Mouse (Mus musculus): ENCODE measurements around the gene 4933405L10Rik. TPM values are rescaled to one million over a fixed set of nuclear protein-coding genes. Genes with fewer than 3 reads are reported as not detected.

The 4933405L10Rik gene
- polyA plus RNA-seq, 1 experiment from 2014 or later = not detected

DNA sequence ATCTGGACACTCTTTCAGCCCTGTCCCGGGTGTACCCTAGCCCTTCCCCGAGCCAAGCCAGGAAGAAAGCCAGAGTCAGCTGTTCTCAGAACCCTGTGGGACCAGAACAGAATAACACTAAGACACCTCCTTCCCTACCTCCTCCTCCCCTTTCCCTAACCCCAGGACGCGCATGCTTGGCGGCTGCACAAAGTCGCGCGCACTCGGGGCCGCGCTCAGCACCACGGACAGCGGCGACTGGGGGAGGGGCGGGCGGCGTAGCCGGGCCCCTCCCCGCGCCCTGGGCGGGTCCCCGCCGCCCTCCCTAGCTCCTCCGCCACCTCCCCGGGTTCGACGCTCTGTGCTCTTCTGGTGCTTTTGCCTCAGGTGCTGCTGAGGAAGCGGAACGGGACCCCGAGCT is 13.8 kb upstream of the 4933405L10Rik start:
- Histone ChIP-seq H3K27me3 (ENCODE audit: insufficient read depth, poor library complexity, severe bottlenecking) (peaks cover 41% of the 10 kb centered on the region), H3K36me3 (peaks cover 27% of the 10 kb centered on the region), H3K4me1 (peaks cover 20% of the 10 kb centered on the region), H3K9me3 (0 out of 2 replicates have a peak, but pooled peaks cover 3% of the 10 kb centered on the region), H3K27ac (0 out of 2 replicates have a peak overlapping the region, but pooled peaks have one; percentile 23), H3K4me3 (peak overlapping the region; percentile 58)
- DNase-seq (ENCODE audit: low spot score) = no peak
- WGBS = 4% methylated on average over 30 of the region's 30 CpGs

DNA sequence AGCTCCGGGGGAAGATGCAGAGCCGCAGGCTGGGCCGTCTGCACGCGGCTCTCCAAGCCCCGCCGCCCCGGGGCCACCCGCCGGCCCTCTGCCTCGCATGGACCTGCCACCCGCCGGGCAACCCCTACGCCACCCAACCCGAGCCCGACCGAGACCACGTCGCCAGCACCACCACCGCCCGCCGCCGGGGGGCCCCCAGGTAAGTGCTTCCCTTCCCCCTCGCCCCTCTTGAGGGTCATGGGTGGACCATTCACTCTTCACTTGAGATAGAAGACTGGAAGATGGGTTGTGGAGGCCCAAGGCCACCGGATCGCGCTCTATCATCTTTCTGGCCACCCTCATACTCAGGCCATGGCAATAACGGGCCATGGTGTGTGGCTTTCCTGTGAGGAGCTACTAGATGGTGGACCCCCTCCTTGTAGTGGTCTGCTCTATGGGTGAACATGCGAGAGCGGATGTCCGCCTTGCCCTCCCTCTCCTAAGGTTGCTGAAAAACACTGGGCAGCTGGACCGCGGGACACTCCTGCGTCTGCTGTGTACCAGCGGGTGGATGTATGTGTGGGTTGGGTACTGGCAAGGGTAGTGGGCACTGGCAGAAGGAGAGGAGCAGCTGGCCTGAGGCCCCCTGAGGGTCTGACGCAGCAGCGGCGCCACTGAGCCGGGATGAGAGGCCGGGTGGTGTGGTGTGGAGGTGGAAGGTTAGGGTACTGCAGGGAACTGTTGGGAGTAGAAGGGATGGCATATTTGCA is 13.2 kb upstream of the 4933405L10Rik start:
- DNase-seq (ENCODE audit: low spot score) = peak; percentile 72

DNA sequence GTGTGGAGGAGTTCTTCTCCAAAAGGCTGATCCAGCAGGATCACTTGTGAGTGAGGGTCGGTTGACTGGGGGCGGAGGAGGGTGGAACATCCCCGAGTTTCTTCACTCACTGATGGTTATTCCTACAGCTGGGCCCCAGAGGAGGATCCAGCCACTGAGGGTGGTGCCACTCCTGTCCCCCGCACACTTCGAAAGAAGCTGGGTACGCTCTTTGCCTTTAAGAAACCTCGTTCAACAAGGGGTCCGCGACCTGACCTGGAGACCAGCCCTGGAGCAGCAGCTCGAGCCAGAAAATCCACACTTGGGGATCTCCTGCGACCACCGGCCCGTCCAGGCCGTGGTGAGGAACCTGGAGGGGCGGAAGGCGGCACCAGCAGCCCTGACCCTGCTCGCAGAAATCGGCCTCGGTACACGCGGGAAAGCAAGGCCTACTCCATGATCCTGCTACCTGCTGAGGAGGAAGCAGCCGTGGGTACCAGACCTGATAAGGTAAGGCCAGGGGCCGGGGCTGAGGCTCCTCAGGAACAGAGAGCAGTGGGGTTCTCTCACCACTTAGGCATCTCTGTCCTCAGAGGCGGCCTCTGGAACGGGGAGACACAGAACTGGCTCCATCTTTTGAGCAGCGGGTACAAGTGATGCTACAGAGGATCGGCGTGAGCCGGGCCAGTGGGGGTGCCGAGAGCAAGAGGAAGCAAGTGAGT is 12.2 kb upstream of the 4933405L10Rik start:
- Histone ChIP-seq H3K4me3 (no peak overlapping the region), H3K4me1 (peaks cover 24% of the 10 kb centered on the region), H3K27ac (no peak overlapping the region), H3K36me3 (peaks cover 34% of the 10 kb centered on the region), H3K27me3 (ENCODE audit: insufficient read depth, poor library complexity, severe bottlenecking) (peaks cover 26% of the 10 kb centered on the region), H3K9me3 (0 out of 2 replicates have a peak, but pooled peaks cover 3% of the 10 kb centered on the region)
- DNase-seq (ENCODE audit: low spot score) = no peak
- WGBS = 75% methylated on average over 30 of the region's 30 CpGs

More for the DNA sequence above, 13.2 kb upstream of the 4933405L10Rik start:
- peaks cover 30% of the 10 kb centered on the region for H3K36me3 ChIP-seq
- H3K27ac ChIP-seq = 0 out of 2 replicates have a peak overlapping the region, but pooled peaks have one; percentile 23
- peaks cover 14% of the 10 kb centered on the region for H3K4me1 ChIP-seq
- peak overlapping the region; percentile 58 for H3K4me3 ChIP-seq
- 0 out of 2 replicates have a peak, but pooled peaks cover 3% of the 10 kb centered on the region for H3K9me3 ChIP-seq
- H3K27me3 ChIP-seq (ENCODE audit: insufficient read depth, poor library complexity, severe bottlenecking) = peaks cover 35% of the 10 kb centered on the region
- 7% methylated on average over 40 of the region's 40 CpGs for WGBS

DNA sequence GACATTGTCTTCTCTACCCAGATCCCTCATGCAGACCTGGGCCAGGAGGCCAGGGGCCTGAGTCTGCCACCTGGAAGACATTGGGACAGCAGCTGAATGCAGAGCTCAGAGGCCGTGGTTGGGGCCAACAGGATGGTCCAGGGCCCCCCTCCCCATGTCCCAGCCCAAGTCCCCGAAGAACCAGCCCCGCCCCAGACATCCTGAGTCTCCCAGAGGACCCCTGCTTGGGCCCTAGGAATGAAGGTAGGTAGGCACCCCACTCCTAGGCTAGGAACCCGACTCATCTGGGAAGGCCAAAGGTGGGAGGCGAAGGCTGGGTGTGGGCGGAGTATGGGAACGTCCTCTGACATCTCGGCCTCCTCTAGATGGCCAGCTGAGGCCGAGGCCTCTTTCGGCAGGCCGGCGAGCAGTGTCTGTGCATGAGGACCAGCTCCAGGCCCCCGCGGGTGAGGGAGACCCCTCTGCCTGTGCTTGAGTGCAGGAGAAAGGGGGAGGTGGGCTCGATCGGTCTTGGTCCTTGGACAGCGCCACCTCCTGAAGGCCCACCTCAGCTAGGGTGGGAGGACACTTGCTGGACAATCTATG is 10.2 kb upstream of the 4933405L10Rik start:
- H3K4me1 ChIP-seq = peaks cover 35% of the 10 kb centered on the region
- peaks cover 25% of the 10 kb centered on the region for H3K27me3 ChIP-seq (ENCODE audit: insufficient read depth, poor library complexity, severe bottlenecking)
- 86% methylated on average over 17 of the region's 17 CpGs for WGBS

DNA sequence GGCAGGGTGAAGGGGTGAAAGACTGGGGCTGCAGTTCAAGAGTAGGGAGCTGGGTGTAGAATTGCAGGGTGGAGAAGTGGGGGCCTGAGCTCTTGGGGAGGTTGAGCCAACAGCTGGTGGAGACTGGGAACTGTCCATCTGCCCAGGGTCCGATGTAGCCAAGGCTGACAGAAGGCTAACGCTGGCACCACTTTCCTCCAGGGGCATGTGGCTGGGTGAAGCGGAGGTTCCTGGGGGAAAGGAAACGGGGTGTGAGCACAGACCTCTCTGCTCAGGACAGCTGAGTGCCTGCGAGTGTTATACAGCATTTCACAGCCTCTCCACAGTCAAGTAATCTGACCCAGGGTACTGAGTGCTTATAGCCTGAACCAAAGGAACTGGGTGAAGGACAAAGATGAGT is 8.7 kb upstream of the 4933405L10Rik start:
- Histone ChIP-seq H3K9me3 (no peaks in the 10 kb centered on the region), H3K27ac (no peak overlapping the region), H3K36me3 (peaks cover 42% of the 10 kb centered on the region), H3K4me1 (peaks cover 38% of the 10 kb centered on the region), H3K4me3 (no peak overlapping the region), H3K27me3 (ENCODE audit: insufficient read depth, poor library complexity, severe bottlenecking) (peaks cover 19% of the 10 kb centered on the region)
- 86% methylated on average over 5 of the region's 5 CpGs for WGBS
- no peak for DNase-seq (ENCODE audit: low spot score)

More for the DNA sequence above, 10.2 kb upstream of the 4933405L10Rik start:
- Histone ChIP-seq H3K4me3 (no peak overlapping the region), H3K27ac (no peak overlapping the region), H3K9me3 (0 out of 2 replicates have a peak, but pooled peaks cover 3% of the 10 kb centered on the region), H3K36me3 (peaks cover 34% of the 10 kb centered on the region)
- DNase-seq (ENCODE audit: low spot score) = no peak

DNA sequence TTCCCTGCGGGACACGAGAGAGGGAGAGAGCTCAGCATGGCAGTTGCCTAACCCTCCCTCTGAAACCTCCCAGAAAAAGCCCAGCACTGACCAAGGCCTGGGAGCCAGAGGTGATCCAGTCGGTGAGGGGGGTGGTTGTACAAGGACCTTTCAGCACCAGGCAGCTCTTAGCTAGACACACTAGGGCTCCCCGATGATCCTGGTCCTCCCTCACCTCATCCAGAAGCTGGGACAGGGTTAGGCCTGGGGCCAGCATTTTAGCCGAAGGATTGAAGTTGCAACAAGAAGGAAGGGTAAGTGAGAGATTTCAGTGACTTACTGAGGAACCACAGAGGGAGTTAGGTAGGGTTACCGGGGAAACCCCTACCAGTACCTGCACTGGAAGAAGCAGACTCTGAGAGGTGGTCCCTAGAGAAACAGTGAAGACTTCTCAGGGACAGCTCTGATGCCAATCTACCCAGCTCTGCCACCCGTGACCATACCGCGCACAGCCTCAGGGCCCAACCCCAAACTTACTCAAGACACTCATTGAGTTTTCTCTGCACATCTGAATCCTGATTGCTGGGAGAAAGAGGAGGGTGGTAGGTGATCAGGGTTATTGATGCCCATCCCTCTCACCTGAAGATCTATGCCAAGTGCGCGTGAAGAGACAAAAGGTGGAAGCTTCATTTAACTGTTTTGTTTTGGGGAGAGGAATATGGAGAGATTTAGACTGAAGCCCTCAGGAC is 7.8 kb upstream of the 4933405L10Rik start:
- peaks cover 51% of the 10 kb centered on the region for H3K36me3 ChIP-seq
- WGBS = 85% methylated on average over 11 of the region's 11 CpGs

DNA sequence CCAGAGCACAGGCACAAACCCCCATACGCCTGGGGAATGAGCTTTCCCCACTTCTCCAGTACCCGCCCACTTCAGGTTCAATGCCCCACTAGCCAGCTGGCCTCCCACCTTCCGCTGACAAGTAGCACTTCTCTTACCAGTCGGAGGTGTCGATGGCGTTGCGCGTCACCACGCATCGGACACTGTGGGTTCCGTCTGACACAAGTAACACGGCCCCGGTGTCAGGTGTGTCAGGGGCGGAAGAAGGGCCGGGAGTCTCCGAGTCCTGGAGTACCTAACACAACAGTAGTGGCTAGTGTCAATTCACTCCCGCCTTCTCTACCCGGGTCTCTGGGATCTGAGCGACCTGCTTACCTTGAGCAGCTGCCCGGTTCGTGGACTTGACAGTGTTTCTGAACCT is 6.9 kb upstream of the 4933405L10Rik start:
- Histone ChIP-seq H3K4me1 (peaks cover 26% of the 10 kb centered on the region), H3K27me3 (ENCODE audit: insufficient read depth, poor library complexity, severe bottlenecking) (peaks cover 2% of the 10 kb centered on the region; the same call in 1 of the 2 replicates), H3K36me3 (peaks cover 48% of the 10 kb centered on the region), H3K9me3 (no peaks in the 10 kb centered on the region), H3K4me3 (peak overlapping the region; percentile 81), H3K27ac (peak overlapping the region; percentile 85)
- WGBS = 0% methylated on average over 21 of the region's 21 CpGs
- DNase-seq (ENCODE audit: low spot score) = no peak

More for the DNA sequence above, 7.8 kb upstream of the 4933405L10Rik start:
- H3K9me3 ChIP-seq = no peaks in the 10 kb centered on the region
- H3K4me3 ChIP-seq = peak overlapping the region; percentile 81
- DNase-seq (ENCODE audit: low spot score) = no peak
- H3K27ac ChIP-seq = no peak overlapping the region
- peaks cover 11% of the 10 kb centered on the region for H3K27me3 ChIP-seq (ENCODE audit: insufficient read depth, poor library complexity, severe bottlenecking)
- H3K4me1 ChIP-seq = peaks cover 29% of the 10 kb centered on the region

DNA sequence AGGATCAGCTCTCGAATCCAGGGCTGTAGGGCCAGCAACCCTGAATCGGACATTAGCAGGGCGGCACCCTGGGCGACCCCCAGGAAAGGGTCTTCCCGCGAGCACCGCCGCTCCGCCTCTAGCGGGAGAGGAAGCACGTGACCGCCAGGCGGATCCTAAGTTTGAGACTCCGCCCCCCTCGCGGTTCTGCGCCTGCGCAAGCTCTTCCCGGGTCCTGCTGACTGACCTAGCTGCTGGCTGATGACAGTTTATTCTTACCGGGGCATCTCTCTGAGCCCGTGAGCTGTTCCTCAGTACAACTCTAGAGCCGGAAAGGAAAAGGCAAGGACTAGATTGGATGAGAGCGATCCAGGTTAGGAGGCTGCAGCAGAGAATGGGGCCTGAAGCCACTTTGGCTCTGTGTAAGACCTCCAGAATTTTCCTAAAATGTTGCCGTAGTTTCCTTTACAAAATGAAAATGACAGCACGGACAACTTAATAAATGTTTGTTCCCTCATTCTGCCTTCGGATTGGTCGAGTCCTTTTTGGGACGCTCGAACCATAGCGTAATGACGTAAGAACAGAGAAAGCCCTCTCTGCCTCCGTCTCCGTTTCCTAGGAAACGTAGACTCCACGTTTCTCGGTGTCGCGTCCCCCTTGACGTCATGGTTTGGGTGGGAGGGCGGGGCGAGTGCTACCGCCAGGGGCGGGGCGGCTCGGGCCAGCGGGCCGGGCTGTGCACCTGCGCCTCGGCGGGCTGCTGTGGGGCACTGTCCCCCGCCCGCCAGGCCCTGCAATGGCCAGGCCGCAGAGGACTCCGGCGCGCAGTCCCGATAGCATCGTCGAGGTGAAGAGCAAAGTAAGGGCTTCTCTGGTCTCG is 6.3 kb upstream of the 4933405L10Rik start, which contains the start of the genes Acd and Pard6a:
Acd (minus strand) TSS at position 137 of the 859 bp plus-strand sequence.
Pard6a (plus strand) TSS at position 183 of the 859 bp plus-strand sequence.
- peak within 1 kb of the TSS; percentile 81 for H3K4me3 ChIP-seq
- H3K36me3 ChIP-seq = peaks cover 47% of the 10 kb centered on the region
- under 1% methylated on average over 60 of the region's 60 CpGs for WGBS
- DNase-seq (ENCODE audit: low spot score) = peak; percentile 98
- H3K27ac ChIP-seq = peak within 1 kb of the TSS; percentile 85
- no peaks in the 10 kb centered on the region for H3K9me3 ChIP-seq
- no peaks in the 10 kb centered on the region; the same call in 1 of the 2 replicates for H3K27me3 ChIP-seq (ENCODE audit: insufficient read depth, poor library complexity, severe bottlenecking)
- peaks cover 27% of the 10 kb centered on the region for H3K4me1 ChIP-seq

DNA sequence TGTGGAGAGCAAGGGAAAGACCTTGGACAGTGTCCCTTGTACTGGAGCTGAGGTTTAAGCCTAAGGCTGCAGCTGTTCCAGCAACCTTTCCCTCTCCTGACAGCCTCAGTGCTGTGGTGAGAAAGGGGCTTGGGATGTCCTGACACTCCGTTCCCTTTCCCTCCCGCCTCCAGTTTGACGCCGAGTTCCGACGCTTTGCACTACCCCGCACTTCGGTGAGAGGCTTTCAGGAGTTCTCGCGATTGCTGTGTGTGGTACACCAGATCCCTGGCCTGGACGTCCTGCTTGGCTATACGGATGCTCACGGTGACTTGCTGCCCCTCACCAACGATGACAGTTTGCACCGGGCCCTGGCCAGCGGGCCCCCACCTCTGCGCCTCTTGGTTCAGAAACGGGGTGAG is 5.5 kb upstream of the 4933405L10Rik start:
- 43% methylated on average over 18 of the region's 18 CpGs for WGBS
- Histone ChIP-seq H3K4me3 (peak overlapping the region; percentile 81), H3K36me3 (peaks cover 45% of the 10 kb centered on the region), H3K27me3 (ENCODE audit: insufficient read depth, poor library complexity, severe bottlenecking) (no peaks in the 10 kb centered on the region), H3K9me3 (no peaks in the 10 kb centered on the region), H3K27ac (peak overlapping the region; percentile 85; the same call in 1 of the 2 replicates), H3K4me1 (peaks cover 35% of the 10 kb centered on the region)
- DNase-seq (ENCODE audit: low spot score) = no peak

DNA sequence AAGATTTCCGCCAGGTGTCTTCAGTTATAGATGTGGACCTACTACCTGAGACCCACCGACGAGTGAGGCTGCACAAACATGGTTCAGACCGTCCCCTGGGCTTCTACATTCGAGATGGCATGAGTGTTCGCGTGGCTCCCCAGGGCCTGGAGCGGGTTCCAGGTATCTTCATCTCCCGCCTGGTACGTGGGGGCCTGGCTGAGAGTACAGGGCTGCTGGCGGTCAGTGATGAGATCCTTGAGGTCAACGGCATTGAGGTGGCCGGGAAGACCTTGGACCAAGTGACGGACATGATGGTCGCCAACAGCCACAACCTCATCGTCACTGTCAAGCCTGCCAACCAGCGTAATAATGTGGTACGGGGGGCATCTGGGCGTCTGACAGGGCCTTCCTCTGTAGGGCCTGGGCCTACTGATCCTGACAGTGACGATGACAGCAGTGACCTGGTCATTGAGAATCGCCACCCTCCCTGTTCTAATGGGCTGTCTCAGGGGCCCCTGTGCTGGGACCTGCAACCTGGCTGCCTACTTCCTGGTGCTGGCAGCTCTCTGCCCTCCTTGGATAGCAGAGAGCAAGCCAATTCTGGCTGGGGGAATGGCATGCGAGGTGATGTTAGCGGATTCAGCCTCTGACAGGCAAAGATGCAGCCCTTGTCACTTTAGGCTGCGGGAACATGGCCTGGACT is 4.6 kb upstream of the 4933405L10Rik start:
- Histone ChIP-seq H3K27me3 (ENCODE audit: insufficient read depth, poor library complexity, severe bottlenecking) (no peaks in the 10 kb centered on the region), H3K27ac (no peak overlapping the region), H3K4me1 (peaks cover 42% of the 10 kb centered on the region), H3K9me3 (no peaks in the 10 kb centered on the region), H3K4me3 (no peak overlapping the region), H3K36me3 (peaks cover 36% of the 10 kb centered on the region)
- DNase-seq (ENCODE audit: low spot score) = no peak
- WGBS = 91% methylated on average over 24 of the region's 24 CpGs

DNA sequence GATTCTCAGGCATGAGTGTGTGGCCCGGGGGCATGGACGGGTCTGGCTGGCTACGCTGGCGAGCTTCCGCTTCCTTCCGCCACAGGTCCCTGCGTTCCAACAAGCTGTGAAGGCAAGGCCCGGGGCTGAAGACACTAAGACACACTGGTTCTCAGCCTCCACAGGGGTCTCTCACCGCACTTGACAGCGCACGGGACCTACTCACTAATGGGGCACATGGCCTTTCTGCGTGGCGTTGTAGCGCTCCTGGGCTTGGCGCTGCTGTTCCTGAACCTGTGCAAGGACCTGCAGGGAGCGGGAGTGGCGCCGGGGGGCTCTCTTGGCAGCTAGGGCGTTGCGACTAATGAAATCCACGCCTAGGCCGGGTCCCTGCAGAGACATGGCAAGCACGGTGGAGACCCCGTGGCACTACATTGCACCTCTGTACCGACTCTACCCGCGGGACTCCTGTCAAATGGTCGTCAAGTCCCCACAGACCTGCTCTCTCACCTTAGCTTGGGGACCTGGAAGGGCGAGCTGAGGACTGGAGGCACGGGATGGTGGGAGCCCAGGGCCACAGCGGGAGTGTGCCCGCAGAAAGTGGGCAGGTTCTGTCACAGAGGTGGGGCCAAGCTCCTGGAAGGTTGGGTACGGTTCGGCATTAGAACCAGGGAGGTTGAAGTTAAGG is 3.2 kb upstream of the 4933405L10Rik start:
- Histone ChIP-seq H3K27me3 (ENCODE audit: insufficient read depth, poor library complexity, severe bottlenecking) (no peaks in the 10 kb centered on the region), H3K9me3 (no peaks in the 10 kb centered on the region), H3K36me3 (peaks cover 25% of the 10 kb centered on the region), H3K27ac (no peak overlapping the region), H3K4me1 (peaks cover 46% of the 10 kb centered on the region), H3K4me3 (no peak overlapping the region)
- 91% methylated on average over 34 of the region's 34 CpGs for WGBS
- DNase-seq (ENCODE audit: low spot score) = peak; percentile 74
